Mouse (Mus musculus) lung, adult 10 weeks (tissue): ENCODE results near the gene Rps6ka1. TPM values are rescaled to one million over a fixed set of nuclear protein-coding genes. Genes with fewer than 3 reads are reported as not detected.

Experiments
- polyA plus RNA-seq: library from polyadenylated mRNA; stranded (reverse); fragments of 350-450 nt; fragmentation: Illumina TruSeq; extraction: RNeasy Lipid Tissue Mini Kit (QIAGEN cat#74804); gene quantifications from one replicate; pipeline ENCODE4 v1.2.3, GENCODE M21; 2014; ENCODE audit warnings: low read depth, low replicate concordance; ENCODE audit not compliant: insufficient read depth

Rps6ka1 gene
- 23.5 TPM for polyA plus RNA-seq

DNA sequence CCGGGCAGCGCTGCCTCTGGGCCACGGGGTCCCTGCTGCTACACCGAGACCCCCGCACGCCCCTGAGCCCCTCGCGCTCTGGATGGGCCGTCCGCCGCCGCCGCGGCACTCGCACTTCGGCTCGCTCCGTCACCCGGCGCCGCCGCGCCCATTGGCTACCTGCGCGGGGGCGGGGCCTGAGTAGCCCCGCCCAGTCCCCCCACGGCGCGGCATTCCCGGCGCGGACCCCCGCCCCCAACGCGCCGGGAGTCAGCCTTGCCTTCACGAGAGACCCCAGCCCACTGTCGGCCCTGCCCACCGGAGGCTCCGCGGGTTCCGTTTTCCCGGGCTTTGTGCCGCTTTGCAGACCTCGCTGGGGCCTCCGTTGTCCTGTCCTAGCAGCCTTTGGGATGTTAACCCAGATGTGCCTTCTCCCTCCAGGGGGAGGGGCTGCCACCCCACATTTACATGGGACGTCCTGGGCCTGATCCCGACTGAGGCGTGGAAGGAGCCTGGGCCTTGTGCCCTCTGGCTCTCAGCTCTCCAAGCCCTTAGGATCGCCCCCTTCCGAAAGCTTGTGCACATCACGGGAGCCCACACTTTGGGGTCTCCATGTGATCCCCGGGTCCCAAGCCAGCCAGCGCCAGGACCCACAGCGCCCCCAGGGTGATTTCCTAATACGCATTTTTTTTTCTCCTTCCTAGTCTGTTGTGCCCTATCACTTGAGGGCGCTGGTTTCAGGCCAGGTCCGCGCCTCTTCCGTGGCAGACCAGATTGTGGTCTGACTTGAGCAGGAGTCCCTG is at the start of gene Rps6ka1:
Gene Rps6ka1 (minus strand): TSS at position 126 of the 782 bp plus-strand sequence.

Other genes with a start within 250 kb of the Rps6ka1 start
- 27.5 TPM for gene Zdhhc18, start 237.6 kb downstream of the Rps6ka1 start, polyA plus RNA-seq
- gene Pigv, start 215.2 kb downstream of the Rps6ka1 start, polyA plus RNA-seq = 10.5 TPM
- 10.9 TPM for gene Arid1a, start 131.0 kb downstream of the Rps6ka1 start, polyA plus RNA-seq
- 176 TPM for gene Hmgn2, start 80.9 kb upstream of the Rps6ka1 start, polyA plus RNA-seq
- gene Dhdds, start 113.1 kb upstream of the Rps6ka1 start, polyA plus RNA-seq = 20.7 TPM
- gene Lin28a, start 131.0 kb upstream of the Rps6ka1 start, polyA plus RNA-seq = not detected
- gene Zfp683, start 166.0 kb upstream of the Rps6ka1 start, polyA plus RNA-seq = 0.21 TPM
- gene Crybg2, start 173.0 kb upstream of the Rps6ka1 start, polyA plus RNA-seq = 2.5 TPM
- gene Cd52, start 207.3 kb upstream of the Rps6ka1 start, polyA plus RNA-seq = 396 TPM
- gene Ubxn11, start 214.8 kb upstream of the Rps6ka1 start, polyA plus RNA-seq = 12.1 TPM
- gene Sh3bgrl3, start 241.0 kb upstream of the Rps6ka1 start, polyA plus RNA-seq = 356 TPM